Mouse (Mus musculus): Measurements from ENCODE around the gene Piwil1.
"Not testable (repeated sequence)": the region's sequence is repeated elsewhere in the genome, so short reads cannot be mapped to it uniquely, and the experiment has no call there.

The Piwil1 gene

GRCm38 (mm10) chr5:128711847-128712246 is 9.5 kb downstream of the Piwil1 start:
- no peak for DNase-seq (ENCODE audit: low spot score)

- no peak for DNase-seq (ENCODE audit: low spot score)
These were observed 12.8 kb downstream of the Piwil1 start for GRCm38 (mm10) chr5:128715171-128715570.

- DNase-seq (ENCODE audit: low spot score): not testable (repeated sequence)
These were observed 18.1 kb downstream of the Piwil1 start for GRCm38 (mm10) chr5:128720461-128720860.

- DNase-seq (ENCODE audit: low spot score): no peak
These were observed 27.0 kb downstream of the Piwil1 start for GRCm38 (mm10) chr5:128729341-128729740.

GRCm38 (mm10) chr5:128730634-128731033 is 28.3 kb downstream of the Piwil1 start:
- no peak for DNase-seq (ENCODE audit: low spot score)

GRCm38 (mm10) chr5:128732416-128733014 is 30.2 kb downstream of the Piwil1 start:
- DNase-seq (ENCODE audit: low spot score): no peak

- no peak for DNase-seq (ENCODE audit: low spot score)
These were observed 31.6 kb downstream of the Piwil1 start for GRCm38 (mm10) chr5:128733955-128734354.

GRCm38 (mm10) chr5:128735921-128736320 is 33.6 kb downstream of the Piwil1 start:
- DNase-seq (ENCODE audit: low spot score): no peak

- no peak for DNase-seq (ENCODE audit: low spot score)
These were observed 37.0 kb downstream of the Piwil1 start for GRCm38 (mm10) chr5:128739168-128739837.

- no peak for DNase-seq (ENCODE audit: low spot score)
These were observed 37.5 kb downstream of the Piwil1 start for GRCm38 (mm10) chr5:128739838-128740171.

GRCm38 (mm10) chr5:128744351-128744750 is 42.0 kb downstream of the Piwil1 start:
- DNase-seq (ENCODE audit: low spot score): no peak

- no peak for DNase-seq (ENCODE audit: low spot score)
These were observed 42.9 kb downstream of the Piwil1 start for GRCm38 (mm10) chr5:128745206-128745605.

GRCm38 (mm10) chr5:128746261-128746660 is 43.9 kb downstream of the Piwil1 start:
- DNase-seq (ENCODE audit: low spot score): no peak

GRCm38 (mm10) chr5:128761118-128761517 is 58.8 kb downstream of the Piwil1 start:
- no peak for DNase-seq (ENCODE audit: low spot score)

- DNase-seq (ENCODE audit: low spot score): no peak
These were observed 66.8 kb downstream of the Piwil1 start for GRCm38 (mm10) chr5:128769026-128769631.

GRCm38 (mm10) chr5:128776386-128776785 is 74.1 kb downstream of the Piwil1 start:
- DNase-seq (ENCODE audit: low spot score): no peak

- no peak for DNase-seq (ENCODE audit: low spot score)
These were observed 79.3 kb downstream of the Piwil1 start for GRCm38 (mm10) chr5:128781621-128782020.

- no peak for DNase-seq (ENCODE audit: low spot score)
These were observed 98.3 kb downstream of the Piwil1 start for GRCm38 (mm10) chr5:128800592-128800991.
